Mouse (Mus musculus) urinary bladder, postnatal 36 days (tissue): ENCODE results near the gene Slc35b3.

Experiments used
- DNase-seq, 2 experiments: peaks; one replicate each; pipeline ENCODE4 v3.0.0; 2022; ENCODE audit warnings: low spot score in 2 of 2, mixed read lengths in 1 of 2

Slc35b3 gene

GRCm38 (mm10) chr13:38938433-38938832 lies 22.2 kb downstream of the Slc35b3 start:
- no peak for DNase-seq

DNA sequence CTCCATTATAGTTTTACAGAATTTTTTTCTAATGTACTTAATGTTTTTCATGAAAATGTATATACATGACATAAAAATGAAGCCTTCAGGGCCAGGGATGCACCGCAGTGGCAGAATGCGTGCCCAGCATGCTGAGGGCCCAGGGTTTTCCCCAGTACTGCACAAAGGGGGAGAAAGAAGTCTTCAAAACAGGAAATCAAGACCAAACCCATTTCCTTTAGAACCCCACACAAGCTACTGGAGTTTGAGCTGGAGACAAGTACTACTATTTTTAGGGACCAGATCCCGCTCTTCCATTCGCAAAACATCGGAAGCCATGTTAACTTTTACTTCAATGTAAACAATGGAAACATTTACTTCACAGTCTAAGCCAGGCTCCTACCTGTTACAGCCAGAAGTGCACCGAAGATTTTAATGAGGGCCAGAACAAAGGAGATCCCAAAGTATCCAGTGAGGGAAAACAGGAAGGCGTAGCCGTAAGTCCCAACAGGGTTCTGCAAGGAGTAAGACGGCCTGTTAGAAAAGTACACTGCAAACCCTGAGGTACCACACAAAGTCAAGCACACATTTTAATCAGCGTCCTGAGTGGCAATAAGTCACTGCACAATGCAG lies 23.7 kb downstream of the Slc35b3 start:
- DNase-seq = no peak

DNA sequence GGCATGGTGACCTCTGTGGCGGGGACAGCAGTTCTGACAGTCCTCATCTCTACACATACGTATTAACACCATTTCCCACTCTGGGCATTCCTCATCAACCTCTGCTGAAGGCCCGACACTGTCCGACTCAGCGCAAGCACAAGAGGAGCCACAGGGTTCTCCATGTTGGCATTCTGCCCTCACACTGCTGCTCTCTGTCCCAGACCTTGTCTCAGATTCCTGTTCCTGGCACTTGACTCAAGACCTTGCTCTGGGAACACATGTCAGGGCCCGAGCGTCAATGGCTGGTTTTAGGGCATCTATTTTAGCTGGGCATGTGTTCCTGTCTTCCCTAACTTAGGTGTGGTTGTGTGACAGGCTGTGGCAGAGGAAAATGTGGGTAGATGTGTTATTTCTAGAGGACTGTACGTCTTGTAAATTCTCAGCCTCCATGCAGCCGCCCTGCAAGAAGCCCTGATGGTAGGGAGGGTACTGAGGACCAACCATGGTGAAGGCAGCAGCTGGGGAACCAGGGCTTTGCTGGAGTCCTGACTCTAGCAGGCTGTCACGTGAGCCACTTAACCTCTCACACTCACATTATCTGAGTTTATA lies 24.7 kb downstream of the Slc35b3 start:
- no peak for DNase-seq

DNA sequence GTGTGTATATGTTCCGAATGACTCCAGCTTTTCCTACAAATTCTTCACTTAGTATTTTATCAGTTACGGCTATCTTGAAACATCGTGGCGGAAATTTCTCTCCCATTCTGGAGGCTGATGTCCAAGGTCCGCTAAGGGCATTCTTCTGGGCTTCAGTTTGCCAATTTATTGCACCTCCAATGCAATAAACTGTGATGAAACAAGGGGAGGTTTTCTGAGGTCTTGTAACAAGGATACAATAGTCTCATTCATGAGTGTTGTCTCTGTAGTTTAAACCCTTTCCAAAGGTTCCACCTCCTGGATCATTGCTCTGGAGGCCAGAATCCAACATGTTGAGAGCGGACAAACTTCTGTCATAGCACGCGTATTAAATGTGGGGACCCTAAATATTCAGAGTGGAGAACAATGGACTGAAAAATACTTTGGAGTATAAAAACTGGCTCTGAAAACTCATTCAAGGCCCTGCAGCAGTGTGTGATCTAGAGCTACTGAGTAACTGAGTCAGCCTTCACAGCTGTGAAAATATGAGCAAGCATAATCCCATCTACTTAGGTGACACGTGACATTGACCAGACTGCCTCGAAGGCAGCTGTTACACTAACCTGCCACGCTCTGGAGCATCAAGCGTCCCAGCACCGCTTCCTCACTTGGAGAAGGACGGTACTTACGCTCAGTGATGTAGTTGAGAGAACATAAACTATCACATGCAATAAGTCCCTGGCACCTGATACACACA lies 30.7 kb downstream of the Slc35b3 start:
- DNase-seq = no peak

GRCm38 (mm10) chr13:38922676-38923075 lies 38.0 kb downstream of the Slc35b3 start:
- DNase-seq = no peak

DNA sequence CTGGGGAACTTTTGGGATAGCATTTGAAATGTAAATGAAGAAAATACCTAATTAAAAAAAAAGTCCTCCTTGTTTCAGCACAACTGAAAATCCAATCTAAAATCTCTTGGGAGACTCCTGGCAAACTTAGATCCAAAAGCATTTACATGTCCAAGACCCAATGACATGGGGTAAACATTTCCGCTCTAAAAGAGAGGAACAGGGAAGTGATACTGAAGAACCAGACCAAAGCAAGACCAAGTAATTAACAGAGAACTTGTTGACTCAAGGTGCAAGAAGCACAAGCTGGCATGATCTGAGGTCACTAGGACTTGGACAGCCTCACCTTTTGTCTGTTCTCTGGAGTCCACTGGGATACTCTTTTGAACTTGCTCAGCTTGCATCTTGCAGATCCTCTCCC lies 39.4 kb downstream of the Slc35b3 start:
- DNase-seq = no peak

GRCm38 (mm10) chr13:38918188-38918885 lies 42.3 kb downstream of the Slc35b3 start:
- no peak for DNase-seq

DNA sequence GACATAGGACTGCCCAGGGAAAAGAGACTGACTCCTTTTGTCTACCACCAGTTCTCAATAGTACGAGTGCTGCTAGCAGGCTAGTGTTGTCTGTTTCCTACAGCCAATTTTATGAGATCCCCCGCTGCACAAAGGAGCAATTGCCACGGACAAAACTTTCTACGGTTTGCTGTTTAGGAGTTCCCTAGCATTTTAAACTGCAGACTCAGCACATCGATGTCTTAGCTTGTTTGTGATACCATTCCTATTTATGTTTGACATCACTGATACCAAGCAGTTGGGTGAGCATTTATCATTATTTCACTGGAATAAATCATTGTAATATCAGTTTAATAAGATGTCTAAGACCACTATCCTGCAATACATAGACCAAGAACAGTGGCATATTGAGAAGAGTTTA lies 43.1 kb downstream of the Slc35b3 start:
- no peak for DNase-seq

GRCm38 (mm10) chr13:38914771-38915170 lies 45.9 kb downstream of the Slc35b3 start:
- no peak for DNase-seq

- DNase-seq = no peak
These were observed 68.3 kb downstream of the Slc35b3 start for GRCm38 (mm10) chr13:38892364-38892763.
